Mouse (Mus musculus): Measurements from ENCODE around the gene Mas1. TPM values are rescaled to one million over a fixed set of nuclear protein-coding genes. Genes with fewer than 3 reads are reported as not detected.

The Mas1 gene
- polyA plus RNA-seq, 1 experiment from 2014 or later, result 0.81 TPM

DNA sequence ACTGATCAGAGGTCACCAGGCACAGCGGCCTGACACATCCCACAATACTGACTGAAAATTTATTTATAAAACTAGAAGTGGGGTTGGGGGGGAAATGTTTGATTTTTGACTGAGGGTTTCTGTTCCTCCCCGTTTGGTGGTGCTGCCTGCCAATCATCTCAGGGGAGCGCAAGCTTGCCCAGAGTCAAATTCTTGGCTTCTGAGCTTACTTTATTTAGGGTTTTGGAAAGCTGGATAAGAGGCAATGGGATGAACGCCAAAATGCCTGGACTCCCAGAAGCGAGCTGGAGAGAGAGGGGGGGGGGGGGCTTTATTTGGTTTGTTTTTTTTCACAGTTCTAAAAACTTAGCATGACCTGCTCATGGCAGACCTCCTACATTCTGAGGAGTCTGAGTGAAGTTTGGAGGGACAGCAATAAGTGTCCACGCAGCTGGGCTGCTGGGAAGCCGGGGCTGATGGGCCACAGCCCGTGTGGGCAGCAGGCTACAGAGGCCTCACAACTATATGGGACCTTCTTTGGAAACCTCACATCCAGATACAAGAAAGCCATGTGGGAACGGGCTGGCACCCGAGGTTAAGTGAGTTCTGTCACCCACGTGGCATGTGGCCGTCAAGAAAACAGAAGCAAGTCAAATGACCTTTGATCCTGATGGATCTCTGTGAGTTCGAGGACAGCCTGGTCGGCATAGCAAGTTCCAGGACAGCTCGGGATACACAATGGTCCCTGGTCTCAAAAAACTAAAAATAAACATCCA, 19.3 kb upstream of the Mas1 start:
- WGBS, result 78% methylated on average over 15 of the region's 15 CpGs
- ATAC-seq (ENCODE audit: insufficient number of reproducible peaks, low FRiP score, low TSS enrichment, low read depth) (no peak), DNase-seq (ENCODE audit: low spot score) (no peak)

DNA sequence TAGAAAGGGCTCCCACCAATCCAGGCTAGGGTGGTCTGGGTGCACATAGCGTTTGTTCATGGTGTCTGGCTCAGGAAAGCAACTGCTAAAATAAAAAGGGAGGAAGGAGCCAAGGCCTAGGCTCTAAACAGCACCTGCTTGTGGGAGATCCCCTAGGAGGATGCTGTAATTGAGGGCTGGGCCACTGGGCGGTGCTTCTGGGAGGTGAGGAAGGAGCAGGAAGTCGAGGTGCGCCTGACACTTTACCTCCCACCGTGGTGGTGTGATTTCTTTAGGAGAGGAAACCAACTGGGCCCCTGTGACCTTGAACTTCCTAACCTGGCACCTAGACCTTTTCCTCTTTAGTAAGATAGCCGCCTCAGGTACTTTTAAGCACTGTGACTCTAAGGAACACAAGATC, 18.7 kb upstream of the Mas1 start:
- WGBS, result 27% methylated on average over 6 of the region's 6 CpGs
- no peak for DNase-seq (ENCODE audit: low spot score)
- Histone ChIP-seq H3K4me3 (ENCODE audit: low read depth, low read length) (no peak overlapping the region), H3K4me1 (ENCODE audit: control insufficient read depth, insufficient read depth, low read length) (no peaks in the 10 kb centered on the region), H3K9me3 (ENCODE audit: control insufficient read depth, low read length) (no peaks in the 10 kb centered on the region), H3K4me2 (ENCODE audit: low read depth, severe bottlenecking) (no peak overlapping the region), H3K27ac (replicated peaks; ENCODE audit: low read depth, low read length) (no peak overlapping the region), H3K9ac (ENCODE audit: low read length) (no peak overlapping the region), H3K36me3 (ENCODE audit: control insufficient read depth, insufficient read depth, low read length) (no peaks in the 10 kb centered on the region), H3K27me3 (ENCODE audit: control insufficient read depth, insufficient read depth, low read length) (no peaks in the 10 kb centered on the region)
- ATAC-seq (ENCODE audit: insufficient number of reproducible peaks, low FRiP score, low TSS enrichment, low read depth), result no peak

More for the DNA sequence above, 19.3 kb upstream of the Mas1 start:
- H3K27ac ChIP-seq (replicated peaks; ENCODE audit: low read depth, low read length), result no peak overlapping the region
- no peaks in the 10 kb centered on the region for H3K36me3 ChIP-seq (ENCODE audit: control insufficient read depth, insufficient read depth, low read length)
- H3K4me2 ChIP-seq (ENCODE audit: low read depth, severe bottlenecking), result no peak overlapping the region
- H3K4me1 ChIP-seq (ENCODE audit: control insufficient read depth, insufficient read depth, low read length), result no peaks in the 10 kb centered on the region
- no peak overlapping the region for H3K9ac ChIP-seq (ENCODE audit: low read length)
- H3K9me3 ChIP-seq (ENCODE audit: control insufficient read depth, low read length), result no peaks in the 10 kb centered on the region
- H3K4me3 ChIP-seq (ENCODE audit: low read depth, low read length), result no peak overlapping the region
- no peaks in the 10 kb centered on the region for H3K27me3 ChIP-seq (ENCODE audit: control insufficient read depth, insufficient read depth, low read length)

DNA sequence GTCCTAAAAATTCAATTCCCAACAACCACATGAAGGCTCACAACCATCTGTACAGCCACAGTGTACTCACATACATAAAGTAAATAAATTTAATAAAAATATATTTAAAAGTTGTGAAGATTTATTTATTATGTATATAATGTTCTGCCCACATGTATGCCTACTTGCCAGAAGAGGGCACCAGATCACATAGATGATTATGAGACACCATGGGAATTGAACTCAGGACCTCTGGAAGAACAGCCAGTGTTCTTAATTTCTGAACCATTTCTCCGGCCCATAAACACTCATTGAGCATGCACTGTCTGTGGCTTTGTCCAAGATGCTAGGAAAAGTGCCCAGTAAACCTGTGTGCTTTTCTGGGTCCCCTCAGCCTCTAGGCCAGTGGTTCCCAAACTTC, 13.3 kb upstream of the Mas1 start:
- Histone ChIP-seq H3K4me2 (ENCODE audit: low read depth, severe bottlenecking) (no peak overlapping the region), H3K4me3 (ENCODE audit: low read depth, low read length) (no peak overlapping the region), H3K27me3 (ENCODE audit: control insufficient read depth, insufficient read depth, low read length) (no peaks in the 10 kb centered on the region), H3K4me1 (ENCODE audit: control insufficient read depth, insufficient read depth, low read length) (no peaks in the 10 kb centered on the region), H3K36me3 (ENCODE audit: control insufficient read depth, insufficient read depth, low read length) (no peaks in the 10 kb centered on the region), H3K9ac (ENCODE audit: low read length) (no peak overlapping the region), H3K27ac (replicated peaks; ENCODE audit: low read depth, low read length) (no peak overlapping the region), H3K9me3 (ENCODE audit: control insufficient read depth, low read length) (no peaks in the 10 kb centered on the region)
- no peak for ATAC-seq (ENCODE audit: insufficient number of reproducible peaks, low FRiP score, low TSS enrichment, low read depth)
- 84% methylated on average over 1 of the region's 1 CpGs for WGBS
- DNase-seq (ENCODE audit: low spot score), result no peak

DNA sequence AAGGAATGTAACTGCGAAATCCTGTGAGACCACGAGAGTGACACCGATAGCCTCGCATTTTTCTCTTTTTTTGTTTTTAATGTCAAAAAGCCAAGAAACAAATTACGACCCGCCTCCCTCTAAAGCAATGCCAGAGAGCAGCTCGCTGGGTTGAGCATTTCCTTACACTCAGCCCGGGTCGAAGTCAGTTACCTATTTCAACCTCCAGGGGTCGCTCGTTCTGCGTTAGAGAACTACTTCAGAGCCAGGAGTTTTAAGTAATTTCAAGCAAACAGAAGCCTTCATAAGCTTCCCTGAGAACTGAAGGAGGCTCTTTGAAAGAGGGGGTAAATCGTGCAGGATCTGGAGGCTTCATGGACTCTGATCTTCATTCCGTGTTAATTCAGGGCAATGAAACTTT, 12.2 kb upstream of the Mas1 start:
- H3K27me3 ChIP-seq (ENCODE audit: control insufficient read depth, insufficient read depth, low read length), result no peaks in the 10 kb centered on the region
- H3K9me3 ChIP-seq (ENCODE audit: control insufficient read depth, low read length), result no peaks in the 10 kb centered on the region
- H3K36me3 ChIP-seq (ENCODE audit: control insufficient read depth, insufficient read depth, low read length), result no peaks in the 10 kb centered on the region
- H3K4me2 ChIP-seq (ENCODE audit: low read depth, severe bottlenecking), result peak overlapping the region; percentile 19; the same call in 1 of the 2 replicates
- peak; percentile 86 for DNase-seq (ENCODE audit: low spot score)
- ATAC-seq (ENCODE audit: insufficient number of reproducible peaks, low FRiP score, low TSS enrichment, low read depth), result peak; percentile 36; the same call in 1 of the 2 replicates
- H3K4me3 ChIP-seq (ENCODE audit: low read depth, low read length), result no peak overlapping the region
- no peak overlapping the region for H3K9ac ChIP-seq (ENCODE audit: low read length)
- no peak overlapping the region for H3K27ac ChIP-seq (replicated peaks; ENCODE audit: low read depth, low read length)
- WGBS, result 3% methylated on average over 14 of the region's 14 CpGs
- no peaks in the 10 kb centered on the region for H3K4me1 ChIP-seq (ENCODE audit: control insufficient read depth, insufficient read depth, low read length)

DNA sequence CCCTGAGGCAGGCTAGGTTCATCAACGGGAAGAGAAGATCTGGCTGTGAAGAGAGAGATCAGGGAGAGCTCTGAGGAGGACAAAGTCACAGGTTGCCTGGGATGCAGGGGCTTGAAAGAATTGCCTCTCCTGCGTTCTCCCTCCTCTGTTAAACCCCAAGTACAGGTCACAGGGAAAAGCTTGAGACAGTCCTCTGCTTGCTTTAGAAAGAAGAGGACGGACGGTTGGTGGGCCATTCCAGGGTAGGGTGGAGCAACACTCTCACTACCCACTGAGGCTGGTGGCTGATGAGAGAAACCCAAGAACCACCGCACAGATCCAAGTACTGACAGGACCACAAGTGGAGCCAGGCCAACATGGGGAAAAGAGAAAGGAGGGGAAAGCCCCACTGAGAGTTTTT, 7.8 kb upstream of the Mas1 start, which contains the start of gene Mrgprh:
TSS of gene Mrgprh (plus strand) at position 301 of the 400 bp plus-strand sequence.
- DNase-seq (ENCODE audit: low spot score), result no peak
- no peaks in the 10 kb centered on the region for H3K36me3 ChIP-seq (ENCODE audit: control insufficient read depth, insufficient read depth, low read length)
- H3K4me3 ChIP-seq (ENCODE audit: low read depth, low read length), result no peak within 1 kb of the TSS
- H3K9me3 ChIP-seq (ENCODE audit: control insufficient read depth, low read length), result no peaks in the 10 kb centered on the region
- H3K9ac ChIP-seq (ENCODE audit: low read length), result no peak within 1 kb of the TSS
- no peak within 1 kb of the TSS for H3K27ac ChIP-seq (replicated peaks; ENCODE audit: low read depth, low read length)
- 80% methylated on average over 5 of the region's 5 CpGs for WGBS
- H3K4me1 ChIP-seq (ENCODE audit: control insufficient read depth, insufficient read depth, low read length), result peaks cover 10% of the 10 kb centered on the region
- no peak for ATAC-seq (ENCODE audit: insufficient number of reproducible peaks, low FRiP score, low TSS enrichment, low read depth)
- H3K4me2 ChIP-seq (ENCODE audit: low read depth, severe bottlenecking), result no peak within 1 kb of the TSS
- H3K27me3 ChIP-seq (ENCODE audit: control insufficient read depth, insufficient read depth, low read length), result no peaks in the 10 kb centered on the region

DNA sequence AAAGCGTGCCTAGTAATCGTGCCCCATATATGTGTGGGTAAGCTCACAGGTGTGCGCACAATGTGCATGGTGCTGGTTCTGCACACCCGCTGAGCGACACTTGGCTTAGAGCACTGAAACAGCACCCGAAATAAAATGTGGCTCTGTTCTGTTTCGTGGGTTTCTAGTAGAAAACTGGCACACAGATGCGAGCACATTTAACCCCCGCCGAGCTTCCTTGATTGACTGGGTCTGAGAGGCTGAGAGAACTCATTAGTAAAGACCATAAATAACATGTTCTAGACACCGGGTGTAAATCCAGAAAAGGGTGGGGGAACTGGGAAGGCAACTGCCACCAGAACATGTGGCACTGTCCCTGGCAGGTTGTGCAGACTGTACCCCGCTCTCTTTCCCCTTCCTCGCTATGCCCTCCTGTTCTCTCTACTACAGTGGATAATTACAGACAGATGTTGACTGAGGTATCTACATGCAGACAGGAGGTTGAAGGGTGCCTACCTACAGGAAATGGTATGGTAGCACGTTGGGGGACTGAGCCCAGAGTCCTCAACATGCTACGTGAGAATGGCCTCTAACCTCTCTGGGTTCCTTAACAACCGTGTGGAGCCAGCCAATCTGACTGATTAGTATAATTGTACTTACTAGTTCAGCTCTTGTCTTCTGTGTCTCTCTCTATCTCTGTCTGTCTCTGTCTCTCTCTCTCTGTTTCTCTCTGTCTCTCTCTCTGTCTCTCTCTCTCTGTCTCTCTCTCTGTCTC, 4.5 kb upstream of the Mas1 start:
- no peak overlapping the region for H3K9ac ChIP-seq (ENCODE audit: low read length)
- H3K4me2 ChIP-seq (ENCODE audit: low read depth, severe bottlenecking), result no peak overlapping the region
- DNase-seq (ENCODE audit: low spot score) (peak; percentile 56), ATAC-seq (ENCODE audit: insufficient number of reproducible peaks, low FRiP score, low TSS enrichment, low read depth) (peak; percentile 33; the same call in 1 of the 2 replicates)
- H3K27ac ChIP-seq (replicated peaks; ENCODE audit: low read depth, low read length), result no peak overlapping the region
- no peaks in the 10 kb centered on the region for H3K9me3 ChIP-seq (ENCODE audit: control insufficient read depth, low read length)
- 28% methylated on average over 16 of the region's 16 CpGs for WGBS
- no peak overlapping the region for H3K4me3 ChIP-seq (ENCODE audit: low read depth, low read length)
- H3K36me3 ChIP-seq (ENCODE audit: control insufficient read depth, insufficient read depth, low read length), result no peaks in the 10 kb centered on the region
- no peaks in the 10 kb centered on the region for H3K27me3 ChIP-seq (ENCODE audit: control insufficient read depth, insufficient read depth, low read length)
- peaks cover 14% of the 10 kb centered on the region for H3K4me1 ChIP-seq (ENCODE audit: control insufficient read depth, insufficient read depth, low read length)

DNA sequence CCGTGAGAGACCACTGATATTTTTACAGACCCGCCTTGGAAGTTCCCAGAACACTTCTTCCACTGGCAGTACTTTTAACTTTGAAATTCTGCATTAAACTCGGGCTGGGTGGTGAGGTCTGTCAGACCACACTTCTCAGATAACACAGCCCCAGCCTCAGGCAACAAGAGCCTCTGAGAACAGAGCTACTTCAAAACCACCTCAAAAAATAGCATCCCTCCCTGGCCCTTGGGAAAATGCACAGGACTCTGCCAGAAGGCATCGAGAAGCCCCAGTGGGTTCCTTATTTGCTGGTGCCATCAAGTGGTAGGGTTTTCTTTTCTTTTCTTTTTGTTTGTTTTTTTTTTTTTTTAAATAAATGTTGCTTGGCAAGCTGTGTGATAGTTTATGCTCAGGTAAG, 697 bp upstream of the Mas1 start:
- DNase-seq (ENCODE audit: low spot score) (no peak), ATAC-seq (ENCODE audit: insufficient number of reproducible peaks, low FRiP score, low TSS enrichment, low read depth) (no peak)
- H3K9ac ChIP-seq (ENCODE audit: low read length), result no peak overlapping the region
- no peak overlapping the region for H3K4me2 ChIP-seq (ENCODE audit: low read depth, severe bottlenecking)
- H3K4me3 ChIP-seq (ENCODE audit: low read depth, low read length), result no peak overlapping the region
- 13% methylated on average over 4 of the region's 4 CpGs for WGBS
- H3K4me1 ChIP-seq (ENCODE audit: control insufficient read depth, insufficient read depth, low read length), result peaks cover 14% of the 10 kb centered on the region
- no peaks in the 10 kb centered on the region for H3K27me3 ChIP-seq (ENCODE audit: control insufficient read depth, insufficient read depth, low read length)
- H3K27ac ChIP-seq (replicated peaks; ENCODE audit: low read depth, low read length), result 0 out of 2 replicates have a peak overlapping the region, but pooled peaks have one; percentile 58
- no peaks in the 10 kb centered on the region for H3K36me3 ChIP-seq (ENCODE audit: control insufficient read depth, insufficient read depth, low read length)
- H3K9me3 ChIP-seq (ENCODE audit: control insufficient read depth, low read length), result no peaks in the 10 kb centered on the region

DNA sequence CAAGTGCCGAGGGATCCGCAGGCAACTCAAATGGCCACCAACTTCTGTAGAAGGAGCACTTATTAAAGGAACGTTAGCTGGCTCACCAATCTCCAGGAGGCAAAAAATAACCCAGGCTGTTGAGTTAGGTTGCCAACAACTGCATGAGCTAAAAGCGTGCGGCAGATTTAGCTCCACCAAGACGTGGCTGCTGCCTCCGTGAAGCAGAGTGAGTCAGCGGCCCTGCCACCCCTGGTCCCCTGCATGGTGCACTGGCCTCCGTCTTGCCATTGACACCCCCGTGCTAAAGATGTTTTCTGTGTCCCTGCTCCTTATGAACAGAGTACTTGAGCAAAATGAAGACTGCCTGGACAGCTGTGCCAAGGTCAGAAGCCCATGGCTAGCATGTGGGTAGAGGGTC, 1.1 kb downstream of the Mas1 start:
- no peak overlapping the region for H3K9ac ChIP-seq (ENCODE audit: low read length)
- H3K27me3 ChIP-seq (ENCODE audit: control insufficient read depth, insufficient read depth, low read length), result no peaks in the 10 kb centered on the region
- H3K4me2 ChIP-seq (ENCODE audit: low read depth, severe bottlenecking), result no peak overlapping the region
- H3K4me3 ChIP-seq (ENCODE audit: low read depth, low read length), result no peak overlapping the region
- no peaks in the 10 kb centered on the region for H3K9me3 ChIP-seq (ENCODE audit: control insufficient read depth, low read length)
- no peak overlapping the region for H3K27ac ChIP-seq (replicated peaks; ENCODE audit: low read depth, low read length)
- DNase-seq (ENCODE audit: low spot score), result no peak
- 85% methylated on average over 10 of the region's 10 CpGs for WGBS
- peaks cover 7% of the 10 kb centered on the region for H3K4me1 ChIP-seq (ENCODE audit: control insufficient read depth, insufficient read depth, low read length)
- H3K36me3 ChIP-seq (ENCODE audit: control insufficient read depth, insufficient read depth, low read length), result no peaks in the 10 kb centered on the region
- no peak for ATAC-seq (ENCODE audit: insufficient number of reproducible peaks, low FRiP score, low TSS enrichment, low read depth)
